Mouse (Mus musculus) lung, adult 2 months (tissue): ENCODE measurements around the gene Rpl24.

Experiments used
- CTCF ChIP-seq: fragments of 200-500 bp; IDR thresholded peaks from 2 replicates; pipeline ENCODE4 v1.5.1; 2011; ENCODE audit warnings: mild to moderate bottlenecking, low read length, control low read depth; ENCODE audit not compliant: insufficient read depth
- POLR2A ChIP-seq: fragments of 200-500 bp; IDR thresholded peaks from 2 replicates; pipeline ENCODE4 v1.6.1; 2011; ENCODE audit warnings: low read depth, mild to moderate bottlenecking, control low read depth, low read length, borderline replicate concordance; ENCODE audit errors: extremely low read depth

GRCm38 (mm10) chr16:55922079-55922478 lies 44.0 kb upstream of the Rpl24 start:
- TF ChIP-seq CTCF (no peak), POLR2A (no peak)
